Comparison of ENCODE assay signal across 11 mouse cellular contexts in genomic region chr2:64369791-64370190, GRCm38 (mm10).
DNase-seq lines count a peak whose midpoint lies in the region; ATAC-seq and TF ChIP-seq lines count a peak whose summit lies in the region.
"Had no signal": no experiment of that assay in that cellular context is flagged by ENCODE, and none has a peak within 500 bp of the region (broad histone marks: within the 10 kb centered on the region; RNA-seq: fewer than 3 reads in every experiment).

No protein-coding gene starts in this region.

- DNase-seq in embryo, embryonic 10.5 days (ENCODE audit: low spot score): peak; percentile 59
- DNase-seq in hindbrain, postnatal 0 days (ENCODE audit: low spot score): peak; percentile 55
- DNase-seq in liver, postnatal 0 days: no peak
- DNase-seq: heart, postnatal 10 days; kidney, adult 11 months; lung, adult 2 months; spleen, adult 18-20 months had no signal

- no peaks in the 10 kb centered on the region for H3K27me3 ChIP-seq in forebrain, embryonic 12.5 days
- no peaks in the 10 kb centered on the region for H3K27me3 ChIP-seq in forebrain, embryonic 16.5 days (replicated peaks; ENCODE audit: control insufficient read depth, insufficient read depth, low read length)
- no peaks in the 10 kb centered on the region for H3K27me3 ChIP-seq in hindbrain, postnatal 0 days (ENCODE audit: insufficient read depth, low read length)
- H3K27me3 ChIP-seq in neural tube, embryonic 14.5 days (ENCODE audit: control insufficient read depth, insufficient read depth, low read length): no peaks in the 10 kb centered on the region
- no peaks in the 10 kb centered on the region for H3K27me3 ChIP-seq in liver, postnatal 0 days (ENCODE audit: insufficient read depth, low read length)
- H3K27me3 ChIP-seq in heart, embryonic 12.5 days (replicated peaks): no peaks in the 10 kb centered on the region

- H3K4me3 ChIP-seq in forebrain, embryonic 12.5 days (replicated peaks): no peak overlapping the region
- no peak overlapping the region for H3K4me3 ChIP-seq in forebrain, embryonic 16.5 days (replicated peaks; ENCODE audit: low read length)
- no peak overlapping the region for H3K4me3 ChIP-seq in hindbrain, postnatal 0 days (ENCODE audit: low read length)
- H3K4me3 ChIP-seq in neural tube, embryonic 14.5 days (ENCODE audit: low read depth, low read length): no peak overlapping the region
- H3K4me3 ChIP-seq in liver, postnatal 0 days (ENCODE audit: low read depth, low read length): no peak overlapping the region
- no peak overlapping the region for H3K4me3 ChIP-seq in heart, embryonic 12.5 days

- H3K4me1 ChIP-seq in forebrain, embryonic 12.5 days: peaks cover 8% of the 10 kb centered on the region
- H3K4me1 ChIP-seq in forebrain, embryonic 16.5 days (replicated peaks; ENCODE audit: control insufficient read depth, insufficient read depth, low read length): 0 out of 2 replicates have a peak, but pooled peaks cover 3% of the 10 kb centered on the region
- H3K4me1 ChIP-seq in hindbrain, postnatal 0 days (ENCODE audit: insufficient read depth, low read length): no peaks in the 10 kb centered on the region
- peaks cover 3% of the 10 kb centered on the region; the same call in 1 of the 2 replicates for H3K4me1 ChIP-seq in neural tube, embryonic 14.5 days (ENCODE audit: control insufficient read depth, insufficient read depth, low read length)
- H3K4me1 ChIP-seq in liver, postnatal 0 days (ENCODE audit: insufficient read depth): no peaks in the 10 kb centered on the region
- H3K4me1 ChIP-seq in heart, embryonic 12.5 days (replicated peaks): no peaks in the 10 kb centered on the region

- no peak for TF ChIP-seq CTCF in hindbrain, postnatal 0 days (IDR thresholded peaks at IDR 0.05; ENCODE audit: low read depth)
- TF ChIP-seq CTCF in liver, postnatal 0 days (IDR thresholded peaks at IDR 0.05; ENCODE audit: low read depth): no peak

- 7% methylated on average over 2 of the region's 2 CpGs for WGBS in forebrain, embryonic 12.5 days
- WGBS in forebrain, embryonic 16.5 days: 7% methylated on average over 2 of the region's 2 CpGs
- WGBS in hindbrain, postnatal 0 days: 12% methylated on average over 2 of the region's 2 CpGs
- 4% methylated on average over 2 of the region's 2 CpGs for WGBS in neural tube, embryonic 14.5 days
- WGBS in liver, postnatal 0 days (ENCODE audit: insufficient replicate concordance): 68% methylated on average over 2 of the region's 2 CpGs
- WGBS in heart, embryonic 12.5 days: 55% methylated on average over 2 of the region's 2 CpGs

- no peak for TF ChIP-seq EP300 in liver, postnatal 0 days (IDR thresholded peaks at IDR 0.05; ENCODE audit: low read depth)

- peak; percentile 78 for ATAC-seq in forebrain, embryonic 12.5 days (ENCODE audit: low FRiP score)
- ATAC-seq in forebrain, embryonic 16.5 days: no peak
- ATAC-seq in hindbrain, postnatal 0 days: peak; percentile 71
- peak; percentile 73 for ATAC-seq in neural tube, embryonic 14.5 days (ENCODE audit: low read depth)
- no peak for ATAC-seq in liver, postnatal 0 days
- ATAC-seq in heart, embryonic 12.5 days (ENCODE audit: insufficient number of reproducible peaks, low FRiP score): no peak

- H3K9me3 ChIP-seq in forebrain, embryonic 12.5 days: no peaks in the 10 kb centered on the region
- H3K9me3 ChIP-seq in forebrain, embryonic 16.5 days (ENCODE audit: control insufficient read depth, low read length): no peaks in the 10 kb centered on the region
- no peaks in the 10 kb centered on the region for H3K9me3 ChIP-seq in hindbrain, postnatal 0 days (ENCODE audit: low read length)
- no peaks in the 10 kb centered on the region for H3K9me3 ChIP-seq in neural tube, embryonic 14.5 days (ENCODE audit: control insufficient read depth, low read length)
- no peaks in the 10 kb centered on the region for H3K9me3 ChIP-seq in liver, postnatal 0 days (ENCODE audit: low read length)
- H3K9me3 ChIP-seq in heart, embryonic 12.5 days (replicated peaks): no peaks in the 10 kb centered on the region

- H3K9ac ChIP-seq in forebrain, embryonic 12.5 days: no peak overlapping the region
- H3K9ac ChIP-seq in forebrain, embryonic 16.5 days (replicated peaks; ENCODE audit: low read depth, low read length): no peak overlapping the region
- H3K9ac ChIP-seq in hindbrain, postnatal 0 days (replicated peaks; ENCODE audit: low read length): no peak overlapping the region
- H3K9ac ChIP-seq in neural tube, embryonic 14.5 days (replicated peaks; ENCODE audit: low read depth, low read length): no peak overlapping the region
- no peak overlapping the region for H3K9ac ChIP-seq in liver, postnatal 0 days (replicated peaks)
- no peak overlapping the region for H3K9ac ChIP-seq in heart, embryonic 12.5 days

- H3K4me2 ChIP-seq in forebrain, embryonic 12.5 days: no peak overlapping the region; the same call in 1 of the 2 replicates
- no peak overlapping the region for H3K4me2 ChIP-seq in forebrain, embryonic 16.5 days (ENCODE audit: low read length)
- no peak overlapping the region; the same call in 1 of the 2 replicates for H3K4me2 ChIP-seq in hindbrain, postnatal 0 days (ENCODE audit: low read depth, low read length)
- no peak overlapping the region for H3K4me2 ChIP-seq in neural tube, embryonic 14.5 days (ENCODE audit: low read depth, low read length)
- no peak overlapping the region for H3K4me2 ChIP-seq in liver, postnatal 0 days (ENCODE audit: low read depth, low read length)
- H3K4me2 ChIP-seq in heart, embryonic 12.5 days: no peak overlapping the region

- no peaks in the 10 kb centered on the region for H3K36me3 ChIP-seq in forebrain, embryonic 12.5 days (replicated peaks)
- H3K36me3 ChIP-seq in forebrain, embryonic 16.5 days (ENCODE audit: control insufficient read depth, insufficient read depth): no peaks in the 10 kb centered on the region
- no peaks in the 10 kb centered on the region for H3K36me3 ChIP-seq in hindbrain, postnatal 0 days (ENCODE audit: insufficient read depth, low read length)
- H3K36me3 ChIP-seq in neural tube, embryonic 14.5 days (ENCODE audit: control insufficient read depth, insufficient read depth, low read length): no peaks in the 10 kb centered on the region
- no peaks in the 10 kb centered on the region for H3K36me3 ChIP-seq in liver, postnatal 0 days (replicated peaks; ENCODE audit: insufficient read depth, low read length)
- H3K36me3 ChIP-seq in heart, embryonic 12.5 days: no peaks in the 10 kb centered on the region

- H3K27ac ChIP-seq in forebrain, embryonic 12.5 days: peak overlapping the region; percentile 50; the same call in 1 of the 2 replicates
- no peak overlapping the region for H3K27ac ChIP-seq in forebrain, embryonic 16.5 days (ENCODE audit: low read length)
- no peak overlapping the region for H3K27ac ChIP-seq in hindbrain, postnatal 0 days
- H3K27ac ChIP-seq in neural tube, embryonic 14.5 days (ENCODE audit: low read depth, low read length): no peak overlapping the region
- H3K27ac ChIP-seq in liver, postnatal 0 days (ENCODE audit: low read depth): no peak overlapping the region
- no peak overlapping the region for H3K27ac ChIP-seq in heart, embryonic 12.5 days (ENCODE audit: poor library complexity, severe bottlenecking)

Comparison
In these comparisons a context has a peak if more than half of its experiments do, and no peak if none do; other contexts are left out.
1. ATAC-seq: peak in forebrain, embryonic 12.5 days (single experiment), hindbrain, postnatal 0 days (single experiment) and neural tube, embryonic 14.5 days (single experiment); none in forebrain, embryonic 16.5 days (single experiment), liver, postnatal 0 days (single experiment) and heart, embryonic 12.5 days (single experiment).